Mouse (Mus musculus) forebrain, embryonic 12.5 days (tissue): ENCODE data around the gene Fhl3. TPM values are rescaled to one million over a fixed set of nuclear protein-coding genes. Genes with fewer than 3 reads are reported as not detected.

ENCODE experiments used
- ATAC-seq: fragments of 200-750 bp; cut with Nextera tagmentation; 2 replicates; pipeline ENCODE4 v1.8.0; 2017; ENCODE audit warnings: moderate TSS enrichment; ENCODE audit not compliant: low FRiP score
- H3K27ac ChIP-seq: fragments of 300-500 bp; sonication (generic); 2 replicates; pipeline ENCODE4 v1.5.1; 2016; ENCODE audit warnings: mild to moderate bottlenecking
- H3K27me3 ChIP-seq: fragments of 300-500 bp; sonication (generic); 2 replicates; pipeline ENCODE4 v1.6.1; 2016; ENCODE audit warnings: mild to moderate bottlenecking
- H3K36me3 ChIP-seq: fragments of 300-500 bp; sonication (generic); replicated peaks from 2 replicates; pipeline ENCODE4 v1.6.1; 2016; ENCODE audit warnings: mild to moderate bottlenecking
- H3K4me1 ChIP-seq: fragments of 300-500 bp; sonication (generic); 2 replicates; pipeline ENCODE4 v1.6.1; 2016
- H3K4me2 ChIP-seq: fragments of 300-500 bp; sonication (generic); 2 replicates; pipeline ENCODE4 v1.6.1; 2016; ENCODE audit warnings: mild to moderate bottlenecking, moderate library complexity
- H3K4me3 ChIP-seq: fragments of 300-500 bp; sonication (generic); replicated peaks from 2 replicates; pipeline ENCODE4 v1.5.1; 2016; ENCODE audit warnings: mild to moderate bottlenecking
- H3K9ac ChIP-seq: fragments of 300-500 bp; sonication (generic); 2 replicates; pipeline ENCODE4 v1.6.1; 2016; ENCODE audit warnings: mild to moderate bottlenecking
- H3K9me3 ChIP-seq: fragments of 300-500 bp; sonication (generic); 2 replicates; pipeline ENCODE4 v1.6.1; 2016
- WGBS: fragments of 180-500 bp; shearing (Covaris S2); methylation state at CpG from one replicate; pipeline ENCODE4 v1.1.7; 2016; 5-methylcytosine and 5-hydroxymethylcytosine counted together
- polyA plus RNA-seq: library from polyadenylated mRNA; unstranded; fragments of >200 nt; fragmentation: Nextera tagmentation; extraction: Ambion mirVana; gene quantifications from 2 replicates; pipeline ENCODE4 v1.2.1, GENCODE M21; 2016

Gene Fhl3
- polyA plus RNA-seq, 1 experiment from 2014 or later = 2.2 TPM

GRCm38 (mm10) chr4:124719101-124719500 is 18.6 kb downstream of the Fhl3 start:
- Histone ChIP-seq H3K4me2 (no peak overlapping the region), H3K4me1 (peaks cover 18% of the 10 kb centered on the region), H3K9me3 (no peaks in the 10 kb centered on the region), H3K9ac (no peak overlapping the region), H3K4me3 (no peak overlapping the region), H3K27ac (no peak overlapping the region), H3K36me3 (peaks cover 76% of the 10 kb centered on the region), H3K27me3 (no peaks in the 10 kb centered on the region)
- no peak for ATAC-seq
- WGBS = 98% methylated on average over 4 of the region's 4 CpGs

GRCm38 (mm10) chr4:124726121-124726520 is 25.6 kb downstream of the Fhl3 start:
- H3K9me3 ChIP-seq = no peaks in the 10 kb centered on the region
- H3K27me3 ChIP-seq = no peaks in the 10 kb centered on the region
- ATAC-seq = no peak
- no peak overlapping the region for H3K9ac ChIP-seq
- no peaks in the 10 kb centered on the region for H3K4me1 ChIP-seq
- no peak overlapping the region for H3K4me3 ChIP-seq
- no peak overlapping the region for H3K27ac ChIP-seq
- H3K4me2 ChIP-seq = no peak overlapping the region
- 80% methylated on average over 6 of the region's 6 CpGs for WGBS
- peaks cover 97% of the 10 kb centered on the region for H3K36me3 ChIP-seq

- WGBS = 67% methylated on average over 2 of the region's 2 CpGs
- H3K4me1 ChIP-seq = peaks cover 11% of the 10 kb centered on the region
- H3K27ac ChIP-seq = no peak overlapping the region
- ATAC-seq = no peak
- no peak overlapping the region for H3K4me3 ChIP-seq
- no peak overlapping the region for H3K4me2 ChIP-seq
- no peak overlapping the region for H3K9ac ChIP-seq
- no peaks in the 10 kb centered on the region for H3K9me3 ChIP-seq
- no peaks in the 10 kb centered on the region for H3K27me3 ChIP-seq
- H3K36me3 ChIP-seq = peaks cover 19% of the 10 kb centered on the region
These were observed 36.5 kb downstream of the Fhl3 start for GRCm38 (mm10) chr4:124736952-124737351.

- H3K36me3 ChIP-seq = peaks cover 14% of the 10 kb centered on the region
- ATAC-seq = no peak
- H3K27me3 ChIP-seq = no peaks in the 10 kb centered on the region
- H3K4me3 ChIP-seq = no peak overlapping the region
- H3K4me1 ChIP-seq = peaks cover 16% of the 10 kb centered on the region
- no peak overlapping the region for H3K9ac ChIP-seq
- H3K9me3 ChIP-seq = no peaks in the 10 kb centered on the region
- H3K27ac ChIP-seq = no peak overlapping the region
- WGBS = 82% methylated on average over 5 of the region's 5 CpGs
- H3K4me2 ChIP-seq = no peak overlapping the region
These were observed 37.0 kb downstream of the Fhl3 start for GRCm38 (mm10) chr4:124737486-124737885.

- Histone ChIP-seq H3K9ac (no peak overlapping the region), H3K9me3 (no peaks in the 10 kb centered on the region), H3K27ac (no peak overlapping the region), H3K4me1 (peaks cover 16% of the 10 kb centered on the region), H3K27me3 (no peaks in the 10 kb centered on the region), H3K4me3 (no peak overlapping the region), H3K4me2 (no peak overlapping the region), H3K36me3 (peaks cover 9% of the 10 kb centered on the region)
- 65% methylated on average over 4 of the region's 4 CpGs for WGBS
- no peak for ATAC-seq
These were observed 37.5 kb downstream of the Fhl3 start for GRCm38 (mm10) chr4:124738013-124738412.

GRCm38 (mm10) chr4:124738783-124739182 is 38.3 kb downstream of the Fhl3 start:
- peaks cover under 1% of the 10 kb centered on the region for H3K36me3 ChIP-seq
- peaks cover 16% of the 10 kb centered on the region for H3K4me1 ChIP-seq
- ATAC-seq = no peak
- no peaks in the 10 kb centered on the region for H3K27me3 ChIP-seq
- no peak overlapping the region for H3K4me2 ChIP-seq
- WGBS = 71% methylated on average over 1 of the region's 1 CpGs
- H3K27ac ChIP-seq = no peak overlapping the region
- H3K9me3 ChIP-seq = no peaks in the 10 kb centered on the region
- no peak overlapping the region for H3K9ac ChIP-seq
- no peak overlapping the region for H3K4me3 ChIP-seq

GRCm38 (mm10) chr4:124741376-124742343 is 41.2 kb downstream of the Fhl3 start, which contains the start of gene Inpp5b:
TSS of gene Inpp5b (plus strand) at chr4:124741850.
- no peak within 1 kb of the TSS for H3K27ac ChIP-seq
- 19% methylated on average over 25 of the region's 25 CpGs for WGBS
- H3K4me2 ChIP-seq = peak within 1 kb of the TSS; percentile 71
- no peaks in the 10 kb centered on the region for H3K9me3 ChIP-seq
- peak within 1 kb of the TSS; percentile 67 for H3K9ac ChIP-seq
- peaks cover 16% of the 10 kb centered on the region for H3K4me1 ChIP-seq
- H3K27me3 ChIP-seq = no peaks in the 10 kb centered on the region
- peak; percentile 89 for ATAC-seq
- H3K4me3 ChIP-seq = peak within 1 kb of the TSS; percentile 58
- H3K36me3 ChIP-seq = 0 out of 2 replicates have a peak, but pooled peaks cover 3% of the 10 kb centered on the region

- no peak overlapping the region for H3K4me3 ChIP-seq
- H3K36me3 ChIP-seq = 0 out of 2 replicates have a peak, but pooled peaks cover 3% of the 10 kb centered on the region
- no peaks in the 10 kb centered on the region for H3K9me3 ChIP-seq
- no peak overlapping the region for H3K27ac ChIP-seq
- no peak overlapping the region for H3K9ac ChIP-seq
- H3K27me3 ChIP-seq = no peaks in the 10 kb centered on the region
- 84% methylated on average over 11 of the region's 11 CpGs for WGBS
- no peak for ATAC-seq
- peaks cover 14% of the 10 kb centered on the region for H3K4me1 ChIP-seq
- H3K4me2 ChIP-seq = no peak overlapping the region
These were observed 42.3 kb downstream of the Fhl3 start for GRCm38 (mm10) chr4:124742839-124743238.

GRCm38 (mm10) chr4:124746577-124746976 is 46.1 kb downstream of the Fhl3 start:
- H3K27ac ChIP-seq = no peak overlapping the region
- no peak overlapping the region for H3K4me3 ChIP-seq
- no peak overlapping the region for H3K9ac ChIP-seq
- 0 out of 2 replicates have a peak, but pooled peaks cover 3% of the 10 kb centered on the region for H3K36me3 ChIP-seq
- peaks cover 16% of the 10 kb centered on the region for H3K4me1 ChIP-seq
- no peak for ATAC-seq
- peaks cover 10% of the 10 kb centered on the region for H3K27me3 ChIP-seq
- H3K9me3 ChIP-seq = no peaks in the 10 kb centered on the region
- no peak overlapping the region for H3K4me2 ChIP-seq
- whole genome bisulfite sequencing = 77% methylated on average over 7 of the region's 7 CpGs

- no peaks in the 10 kb centered on the region for H3K9me3 ChIP-seq
- 0 out of 2 replicates have a peak, but pooled peaks cover 3% of the 10 kb centered on the region for H3K36me3 ChIP-seq
- no peak overlapping the region for H3K27ac ChIP-seq
- H3K4me2 ChIP-seq = no peak overlapping the region
- WGBS = 60% methylated on average over 4 of the region's 4 CpGs
- H3K4me3 ChIP-seq = no peak overlapping the region
- H3K4me1 ChIP-seq = peaks cover 18% of the 10 kb centered on the region
- H3K9ac ChIP-seq = no peak overlapping the region
- ATAC-seq = no peak
- peaks cover 10% of the 10 kb centered on the region for H3K27me3 ChIP-seq
These were observed 47.4 kb downstream of the Fhl3 start for GRCm38 (mm10) chr4:124747851-124748250.

- Histone ChIP-seq H3K27me3 (peaks cover 10% of the 10 kb centered on the region), H3K4me2 (peak overlapping the region; percentile 97), H3K4me1 (peaks cover 18% of the 10 kb centered on the region), H3K36me3 (no peaks in the 10 kb centered on the region), H3K4me3 (peak overlapping the region; percentile 82), H3K9me3 (no peaks in the 10 kb centered on the region), H3K9ac (peak overlapping the region; percentile 76), H3K27ac (no peak overlapping the region)
- ATAC-seq = peak; percentile 100
- under 1% methylated on average over 74 of the region's 75 CpGs for WGBS
These were observed 51.1 kb downstream of the Fhl3 start for GRCm38 (mm10) chr4:124751300-124752250.
